Mouse (Mus musculus): ENCODE data around the gene Prl2b1. TPM values are rescaled to one million over a fixed set of nuclear protein-coding genes. Genes with fewer than 3 reads are reported as not detected.

The Prl2b1 gene
- not detected in 2 replicates for polyA plus RNA-seq (2012; rRNA removed)

DNA sequence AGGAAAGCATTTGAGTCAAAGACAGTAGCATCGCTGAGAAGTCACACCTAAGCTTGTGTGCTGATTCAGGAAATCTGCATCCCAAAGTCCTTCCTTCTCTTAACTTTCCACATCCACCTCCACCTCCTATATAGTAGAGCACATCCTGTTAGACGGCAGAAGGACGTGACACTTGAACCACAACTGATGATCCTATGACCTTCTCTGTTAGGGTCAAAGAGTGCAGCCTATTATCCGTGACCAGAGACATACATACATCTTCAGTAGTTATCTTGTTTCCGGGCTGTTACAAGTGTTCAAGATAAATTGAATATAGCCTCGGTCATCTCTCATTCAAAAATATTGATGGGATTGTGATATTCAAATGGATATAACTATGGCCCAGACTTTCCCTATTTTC is at the start of gene Prl2b1:
Gene Prl2b1 (minus strand): TSS at position 101 of the 400 bp plus-strand sequence.

DNA sequence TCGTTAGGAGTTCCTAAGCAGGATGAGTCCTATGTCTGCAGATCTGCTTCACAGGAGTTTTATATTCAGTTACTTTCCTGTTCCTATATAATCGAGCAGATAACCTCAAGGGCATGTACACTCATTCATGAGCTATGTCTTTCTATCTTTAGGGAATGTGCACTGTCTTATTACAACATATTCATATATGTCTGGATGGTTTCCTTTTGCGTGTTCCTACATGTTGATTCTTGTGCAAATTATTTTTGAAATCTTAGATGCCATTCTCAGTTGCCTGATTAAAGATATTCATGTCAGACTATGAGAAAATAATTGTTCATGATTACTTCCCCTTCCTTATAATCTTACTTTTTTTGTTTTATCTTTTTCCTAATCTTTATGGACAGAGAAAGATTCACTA is 47.9 kb upstream of the Prl2b1 start, which contains the start of gene Prl8a6:
Gene Prl8a6 (minus strand): TSS at position 101 of the 400 bp plus-strand sequence.

DNA sequence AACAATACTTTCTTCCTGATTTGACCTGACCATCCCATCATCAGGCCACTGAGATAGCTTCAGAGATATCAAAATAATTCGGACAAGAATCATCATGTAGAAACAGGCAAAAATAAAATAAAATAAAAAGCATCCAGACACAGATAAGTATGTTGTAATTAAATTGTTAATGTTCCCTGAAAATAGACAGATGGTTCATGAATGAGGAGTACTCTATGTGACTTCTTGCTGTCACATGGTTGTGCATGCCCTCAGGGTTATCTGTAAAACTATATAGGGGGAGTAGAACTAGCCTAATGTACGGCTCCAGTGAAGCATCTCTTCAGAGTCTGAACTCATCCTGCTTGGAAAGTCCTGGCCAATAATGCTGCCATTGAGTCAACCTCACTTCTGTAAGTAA is 45.3 kb downstream of the Prl2b1 start, which contains the start of gene Prl8a2:
Gene Prl8a2 (plus strand): TSS at position 301 of the 400 bp plus-strand sequence.

Other genes starting within 250 kb of the Prl2b1 start
- gene Prl3d3, start 234.1 kb downstream of the Prl2b1 start, polyA plus RNA-seq (2012; rRNA removed), result not detected in 2 replicates
- gene Prl3c1, start 194.2 kb downstream of the Prl2b1 start, polyA plus RNA-seq (2012; rRNA removed), result not detected in 2 replicates
- not detected in 2 replicates for gene Prl3b1, start 149.0 kb downstream of the Prl2b1 start, polyA plus RNA-seq (2012; rRNA removed)
- gene Prl3a1, start 131.4 kb downstream of the Prl2b1 start, polyA plus RNA-seq (2012; rRNA removed), result not detected in 2 replicates
- gene Prl6a1, start 78.2 kb downstream of the Prl2b1 start, polyA plus RNA-seq (2012; rRNA removed), result not detected in 2 replicates
- not detected in 2 replicates for gene Prl8a2, start 45.2 kb downstream of the Prl2b1 start, polyA plus RNA-seq (2012; rRNA removed)
- gene Prl8a6, start 47.8 kb upstream of the Prl2b1 start, polyA plus RNA-seq (2012; rRNA removed), result not detected in 2 replicates
- gene Prl8a8, start 122.4 kb upstream of the Prl2b1 start, polyA plus RNA-seq (2012; rRNA removed), result not detected in 2 replicates
- not detected in 2 replicates for gene Prl8a9, start 173.8 kb upstream of the Prl2b1 start, polyA plus RNA-seq (2012; rRNA removed)
- gene Prl8a1, start 191.3 kb upstream of the Prl2b1 start, polyA plus RNA-seq (2012; rRNA removed), result not detected in 2 replicates
- not detected in 2 replicates for gene Prl7b1, start 219.7 kb upstream of the Prl2b1 start, polyA plus RNA-seq (2012; rRNA removed)